Mouse (Mus musculus) gastrocnemius, postnatal 25 days (tissue): ENCODE results near the gene Kctd8. TPM values are rescaled to one million over a fixed set of nuclear protein-coding genes. Genes with fewer than 3 reads are reported as not detected.

Experiments
- DNase-seq: peaks from one replicate; pipeline ENCODE4 v3.0.0; 2022
- microRNA-seq, 2 experiments: library from miRNA; unstranded; fragments of <30 nt; microRNA quantifications; one replicate each; pipeline ENCODE4 v1.2.0; 2021; ENCODE audit warnings: borderline replicate concordance in 2 of 2
- total RNA-seq, 2 experiments: library from RNA; stranded (reverse); gene quantifications; 1 replicate in 1 of 2; 2 replicates in 1 of 2; pipeline ENCODE4 v1.2.3; 2021

Kctd8 gene
- total RNA-seq, 2 experiments from 2014 or later = 0.13 to 0.16 TPM

DNA sequence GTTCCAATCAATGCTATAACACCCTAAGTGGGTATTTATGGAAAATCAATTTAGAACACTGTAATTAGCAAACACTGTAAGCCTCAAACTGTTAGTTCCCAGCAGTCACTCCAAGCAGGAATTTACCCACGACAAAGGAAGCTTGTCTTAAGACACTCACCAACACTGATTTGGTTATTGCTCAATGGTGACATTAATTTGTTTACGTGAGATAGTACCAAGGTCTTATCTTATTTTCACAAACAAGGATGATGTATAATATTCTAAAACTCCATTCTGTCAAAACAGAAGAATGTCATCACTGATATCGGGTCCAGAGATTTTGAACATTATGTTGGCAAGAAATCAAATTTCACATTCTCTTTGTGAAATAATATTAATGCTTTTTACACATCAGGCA lies 185.0 kb downstream of the Kctd8 start:
- no peak for DNase-seq

DNA sequence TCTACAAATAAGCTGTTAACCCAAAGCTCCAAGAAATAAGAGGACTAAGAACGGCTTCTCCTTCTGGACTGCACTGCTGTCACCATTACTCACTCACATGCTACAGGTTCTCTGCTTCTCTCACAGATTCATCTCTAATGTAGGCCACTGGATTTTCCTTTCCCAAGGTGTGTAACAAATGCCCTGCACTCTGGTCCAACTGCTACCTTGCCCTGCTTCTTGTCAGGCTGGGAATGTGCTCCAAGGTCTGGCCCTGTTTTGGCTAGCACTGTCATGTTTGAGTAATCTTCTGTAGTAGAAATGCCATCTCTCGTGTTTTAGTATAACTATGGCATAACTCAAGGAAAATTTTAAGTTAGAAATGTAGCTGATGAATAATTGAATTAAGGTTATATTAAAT lies 195.7 kb downstream of the Kctd8 start:
- DNase-seq = no peak

DNA sequence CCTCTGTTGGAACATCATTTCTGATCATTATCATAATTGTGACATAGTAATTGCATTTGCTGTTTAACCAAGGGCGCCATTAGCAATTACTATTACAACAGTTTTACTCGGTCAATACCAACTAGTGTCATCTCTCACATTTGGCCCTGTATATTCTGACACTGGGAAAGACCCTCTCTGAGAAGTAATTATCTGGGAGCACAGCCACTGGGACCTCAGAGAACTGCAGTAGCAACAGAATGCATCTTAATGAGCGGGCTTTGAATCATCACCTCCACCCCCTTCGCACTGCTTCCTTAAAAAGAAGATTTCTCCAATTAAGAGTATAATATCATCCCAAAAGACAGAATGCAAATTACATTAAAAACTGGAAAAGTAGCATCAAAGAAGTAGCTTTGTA lies 200.4 kb downstream of the Kctd8 start:
- DNase-seq = no peak

DNA sequence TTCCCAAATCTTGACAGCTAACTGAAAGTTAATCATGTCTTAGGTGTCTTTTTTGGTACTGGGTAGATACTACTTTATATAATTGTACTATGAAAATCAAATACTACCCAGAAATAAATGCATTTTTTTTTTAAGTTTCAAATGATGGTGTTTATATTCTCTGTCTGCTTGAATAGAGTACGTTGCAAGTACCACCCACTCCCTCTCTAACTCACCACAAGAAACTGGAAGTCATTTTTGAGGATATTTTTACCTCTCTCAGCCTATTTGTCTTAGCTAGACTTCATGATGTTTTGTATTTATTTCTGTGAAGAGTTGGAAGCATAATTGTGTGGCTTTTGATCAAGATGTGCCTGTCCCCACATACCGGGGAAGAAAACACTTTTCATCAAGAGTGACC lies 232.8 kb downstream of the Kctd8 start:
- no peak for DNase-seq

DNA sequence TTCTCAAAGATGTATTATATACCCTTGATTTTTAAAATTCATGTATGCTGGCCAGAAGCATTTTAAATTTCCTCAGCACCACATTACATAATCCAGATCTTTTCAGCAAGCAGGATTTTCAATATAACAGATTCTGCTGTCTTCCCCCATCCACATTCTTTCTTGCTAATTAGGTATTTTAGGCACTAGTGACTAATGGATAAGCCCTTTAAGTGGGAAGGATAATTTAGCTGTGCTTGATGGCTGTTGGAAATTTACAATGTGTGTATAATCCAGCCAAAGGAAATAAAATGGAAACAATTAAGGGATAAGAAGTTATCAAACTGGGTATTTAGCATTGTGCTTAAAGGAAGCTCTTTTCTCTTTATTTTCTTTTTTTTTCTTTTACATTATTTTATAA lies 252.6 kb downstream of the Kctd8 start:
- DNase-seq = no peak

Small RNAs within 50 kb of the gene (microRNA-seq; reads per million reads assigned to microRNA genes)
- gene Gm24368 = 0 reads per million in 2 experiments

Other genes starting within 250 kb of the Kctd8 start
- 100 to 1,000 TPM; 108 to 119 TPM for gene Yipf7, start 201.0 kb upstream of the Kctd8 start, total RNA-seq
- gene Guf1, start 215.2 kb upstream of the Kctd8 start, total RNA-seq = 10 to 100 TPM; 19.5 to 20.0 TPM